Mouse (Mus musculus): ENCODE results near the gene Celf2.

Celf2 gene

GRCm38 (mm10) chr2:6909921-6910320, 599.4 kb downstream of the Celf2 start:
- DNase-seq (ENCODE audit: low read depth): no peak

- DNase-seq (ENCODE audit: low read depth): no peak
Measured at GRCm38 (mm10) chr2:6904411-6904810, 605.0 kb downstream of the Celf2 start.

- no peak for DNase-seq (ENCODE audit: low read depth)
Measured at GRCm38 (mm10) chr2:6903251-6903763, 606.1 kb downstream of the Celf2 start.

GRCm38 (mm10) chr2:6896896-6897295, 612.5 kb downstream of the Celf2 start:
- DNase-seq (ENCODE audit: low read depth): no peak

- DNase-seq (ENCODE audit: low read depth): no peak
Measured at GRCm38 (mm10) chr2:6893597-6893996, 615.8 kb downstream of the Celf2 start.

- no peak for DNase-seq (ENCODE audit: low read depth)
Measured at GRCm38 (mm10) chr2:6893095-6893494, 616.3 kb downstream of the Celf2 start.

GRCm38 (mm10) chr2:6884796-6885711, 624.3 kb downstream of the Celf2 start:
- DNase-seq (ENCODE audit: low read depth): no peak

GRCm38 (mm10) chr2:6883996-6884795, 625.2 kb downstream of the Celf2 start:
- no peak for DNase-seq (ENCODE audit: low read depth)

- DNase-seq (ENCODE audit: low read depth): no peak
Measured at GRCm38 (mm10) chr2:6882236-6882885, 627.0 kb downstream of the Celf2 start.

- DNase-seq (ENCODE audit: low read depth): no peak
Measured at GRCm38 (mm10) chr2:6880941-6881575, 628.3 kb downstream of the Celf2 start.

- DNase-seq (ENCODE audit: low read depth): no peak
Measured at GRCm38 (mm10) chr2:6877094-6877493, 632.3 kb downstream of the Celf2 start.

- no peak for DNase-seq (ENCODE audit: low read depth)
Measured at GRCm38 (mm10) chr2:6876547-6876946, 632.8 kb downstream of the Celf2 start.

- DNase-seq (ENCODE audit: low read depth): no peak
Measured at GRCm38 (mm10) chr2:6875071-6875611, 634.2 kb downstream of the Celf2 start.

- DNase-seq (ENCODE audit: low read depth): no peak
Measured at GRCm38 (mm10) chr2:6874266-6874955, 635.0 kb downstream of the Celf2 start.

- DNase-seq (ENCODE audit: low read depth): no peak
Measured at GRCm38 (mm10) chr2:6873711-6874110, 635.7 kb downstream of the Celf2 start.

GRCm38 (mm10) chr2:6872894-6873255, 636.5 kb downstream of the Celf2 start:
- DNase-seq (ENCODE audit: low read depth): no peak

GRCm38 (mm10) chr2:6872131-6872893, 637.1 kb downstream of the Celf2 start:
- peak; percentile 60 for DNase-seq (ENCODE audit: low read depth)

GRCm38 (mm10) chr2:6871281-6872130, 637.9 kb downstream of the Celf2 start:
- DNase-seq (ENCODE audit: low read depth): peak; percentile 27
